Mouse (Mus musculus): ENCODE data around the gene Gm28048. TPM values are rescaled to one million over a fixed set of nuclear protein-coding genes. Genes with fewer than 3 reads are reported as not detected.

Gm28048 gene
- polyA plus RNA-seq (2015; fragmentation: Nextera tagmentation; extraction: Ambion mirVana), result 14.0 and 18.8 TPM in 2 replicates

DNA sequence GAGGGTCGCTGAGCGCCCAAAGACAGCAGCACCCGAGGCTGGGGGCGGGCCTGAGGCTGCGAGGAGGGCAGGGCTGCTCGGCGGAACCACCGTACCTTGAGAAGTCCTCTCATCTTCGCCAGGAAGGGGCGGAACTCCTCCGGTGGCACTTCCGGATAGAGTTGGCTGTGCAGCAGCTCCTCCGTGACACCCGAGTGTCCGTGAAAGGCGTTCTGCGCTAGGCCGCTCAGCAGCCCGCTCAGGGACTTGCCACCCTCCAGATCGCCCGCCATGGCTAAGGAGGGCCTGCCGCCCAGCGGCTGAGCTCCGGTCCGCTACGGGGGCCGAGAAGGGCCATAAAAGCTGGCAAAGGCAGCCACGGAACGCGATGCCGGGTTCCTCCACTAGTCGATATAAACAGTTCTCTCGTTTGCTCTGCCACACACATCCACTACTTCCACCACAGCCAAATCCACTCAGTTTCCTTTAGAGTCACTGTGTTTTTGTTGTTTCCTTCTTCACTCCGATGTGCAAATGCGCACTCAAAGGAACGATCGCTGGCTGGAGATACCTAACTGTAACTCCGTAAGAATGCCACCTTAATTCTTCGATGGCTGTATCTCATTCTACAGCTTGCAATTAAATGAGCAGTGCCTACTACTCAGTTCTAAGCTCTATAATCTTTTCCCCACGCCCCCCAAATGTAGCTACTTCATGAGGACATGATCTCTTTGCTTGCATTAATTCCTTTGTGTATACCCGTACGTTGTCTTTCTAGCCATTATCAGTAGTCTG is at the start of gene Gm28048, which contains the start of gene Commd1:
Gene Gm28048, minus strand, starts transcription at position 107 of the 774 bp plus-strand sequence.
Gene Commd1, minus strand, starts transcription at position 399 of the 774 bp plus-strand sequence.
- peak within 1 kb of the TSS; percentile 69 for H3K4me3 ChIP-seq (ENCODE audit: low read depth, low read length)
- ATAC-seq (ENCODE audit: low FRiP score, low TSS enrichment) (peak; percentile 94), DNase-seq (ENCODE audit: low spot score) (peak; percentile 95)
- peak within 1 kb of the TSS; percentile 99 for H3K27ac ChIP-seq (replicated peaks)
- H3K9ac ChIP-seq (ENCODE audit: low read length), result peak within 1 kb of the TSS; percentile 80
- H3K4me1 ChIP-seq (replicated peaks; ENCODE audit: control insufficient read depth, insufficient read depth), result peaks cover 4% of the 10 kb centered on the region
- H3K27me3 ChIP-seq (ENCODE audit: control insufficient read depth, insufficient read depth, low read length), result no peaks in the 10 kb centered on the region
- 2% methylated on average over 42 of the region's 42 CpGs for WGBS
- TF ChIP-seq CTCF (IDR thresholded peaks at IDR 0.05; ENCODE audit: low read depth), result peak; percentile 78
- TF ChIP-seq EP300 (optimal IDR thresholded peaks at IDR 0.05), result peak; percentile 56
- H3K9me3 ChIP-seq (ENCODE audit: control insufficient read depth, low read length), result no peaks in the 10 kb centered on the region
- peak within 1 kb of the TSS; percentile 82 for H3K4me2 ChIP-seq (replicated peaks; ENCODE audit: low read depth)
- 0 out of 2 replicates have a peak, but pooled peaks cover 7% of the 10 kb centered on the region for H3K36me3 ChIP-seq (ENCODE audit: control insufficient read depth, insufficient read depth, low read length)

DNA sequence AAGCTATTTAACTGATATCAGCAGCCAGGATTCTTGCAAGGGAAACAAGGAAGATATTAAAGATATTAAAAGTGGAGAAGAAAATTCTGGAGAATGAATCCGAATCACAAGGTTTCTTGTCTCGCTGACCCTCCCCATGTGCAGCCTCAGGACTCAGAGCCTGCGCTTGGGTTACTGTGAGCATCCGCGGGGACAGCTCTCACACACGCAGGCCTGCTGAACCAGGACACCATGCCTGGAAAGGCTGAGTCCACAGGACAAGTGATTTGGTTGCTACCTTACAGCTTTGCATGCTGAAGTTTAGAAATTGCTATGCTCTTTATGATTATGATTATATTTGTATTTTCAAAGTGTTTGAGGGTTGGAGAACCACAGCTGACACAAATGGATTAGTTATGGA is 47.5 kb upstream of the Gm28048 start:
- H3K36me3 ChIP-seq (ENCODE audit: control insufficient read depth, insufficient read depth, low read length), result no peaks in the 10 kb centered on the region
- TF ChIP-seq EP300 (optimal IDR thresholded peaks at IDR 0.05) (no peak), CTCF (IDR thresholded peaks at IDR 0.05; ENCODE audit: low read depth) (no peak)
- no peak overlapping the region for H3K4me3 ChIP-seq (ENCODE audit: low read depth, low read length)
- H3K4me2 ChIP-seq (replicated peaks; ENCODE audit: low read depth), result no peak overlapping the region
- H3K9me3 ChIP-seq (ENCODE audit: control insufficient read depth, low read length), result no peaks in the 10 kb centered on the region
- ATAC-seq (ENCODE audit: low FRiP score, low TSS enrichment), result no peak
- no peak overlapping the region for H3K27ac ChIP-seq (replicated peaks)
- H3K4me1 ChIP-seq (replicated peaks; ENCODE audit: control insufficient read depth, insufficient read depth), result no peaks in the 10 kb centered on the region
- WGBS, result 61% methylated on average over 6 of the region's 6 CpGs
- DNase-seq (ENCODE audit: low spot score), result no peak
- no peak overlapping the region for H3K9ac ChIP-seq (ENCODE audit: low read length)
- no peaks in the 10 kb centered on the region for H3K27me3 ChIP-seq (ENCODE audit: control insufficient read depth, insufficient read depth, low read length)

DNA sequence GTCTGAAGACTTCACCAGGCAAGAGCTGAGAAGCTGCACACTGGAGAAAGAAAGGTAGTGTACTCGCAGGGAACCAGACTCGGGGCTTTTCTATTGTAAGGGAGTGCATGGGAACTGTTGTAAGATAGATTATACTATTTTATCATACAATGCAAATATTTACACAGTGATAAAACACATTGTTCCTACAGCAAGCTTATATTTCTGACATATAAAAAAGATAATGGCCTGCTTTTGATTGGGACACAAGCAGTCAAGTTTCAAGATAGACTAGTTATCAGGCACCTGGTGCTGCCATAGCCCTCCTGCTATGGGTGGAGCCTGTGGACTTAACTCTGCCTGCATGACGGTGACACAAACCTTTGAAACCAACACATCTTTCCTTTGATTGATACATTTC is 47.1 kb upstream of the Gm28048 start:
- no peak overlapping the region for H3K27ac ChIP-seq (replicated peaks)
- 26% methylated on average over 3 of the region's 3 CpGs for whole genome bisulfite sequencing
- H3K36me3 ChIP-seq (ENCODE audit: control insufficient read depth, insufficient read depth, low read length), result no peaks in the 10 kb centered on the region
- DNase-seq (ENCODE audit: low spot score), result no peak
- no peaks in the 10 kb centered on the region for H3K4me1 ChIP-seq (replicated peaks; ENCODE audit: control insufficient read depth, insufficient read depth)
- H3K9ac ChIP-seq (ENCODE audit: low read length), result no peak overlapping the region
- no peak for TF ChIP-seq CTCF (IDR thresholded peaks at IDR 0.05; ENCODE audit: low read depth)
- TF ChIP-seq EP300 (optimal IDR thresholded peaks at IDR 0.05), result no peak
- no peaks in the 10 kb centered on the region for H3K27me3 ChIP-seq (ENCODE audit: control insufficient read depth, insufficient read depth, low read length)
- ATAC-seq (ENCODE audit: low FRiP score, low TSS enrichment), result no peak
- H3K4me3 ChIP-seq (ENCODE audit: low read depth, low read length), result no peak overlapping the region
- H3K4me2 ChIP-seq (replicated peaks; ENCODE audit: low read depth), result no peak overlapping the region
- no peaks in the 10 kb centered on the region for H3K9me3 ChIP-seq (ENCODE audit: control insufficient read depth, low read length)

DNA sequence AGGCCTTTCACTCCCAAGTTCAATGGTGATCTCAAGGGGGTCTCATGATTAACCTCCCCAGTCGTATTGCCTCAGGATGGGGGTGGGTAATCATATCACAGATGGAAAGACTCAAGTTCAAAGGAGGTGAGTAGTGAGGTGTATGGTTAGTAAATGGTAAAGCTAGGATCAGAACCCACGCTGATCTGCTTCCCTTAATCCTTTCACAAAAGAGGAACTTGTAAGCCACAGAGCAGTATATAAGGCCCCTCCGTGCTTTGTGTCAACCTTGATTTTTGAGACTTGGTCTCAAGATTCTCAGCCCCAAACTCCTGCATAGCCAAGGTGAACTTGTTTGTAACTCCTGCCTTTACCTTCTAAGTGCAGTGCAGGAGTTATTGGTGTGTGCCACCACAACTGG is 42.3 kb upstream of the Gm28048 start:
- Histone ChIP-seq H3K36me3 (ENCODE audit: control insufficient read depth, insufficient read depth, low read length) (no peaks in the 10 kb centered on the region), H3K4me2 (replicated peaks; ENCODE audit: low read depth) (no peak overlapping the region), H3K27me3 (ENCODE audit: control insufficient read depth, insufficient read depth, low read length) (no peaks in the 10 kb centered on the region), H3K27ac (replicated peaks) (no peak overlapping the region), H3K9me3 (ENCODE audit: control insufficient read depth, low read length) (no peaks in the 10 kb centered on the region), H3K4me3 (ENCODE audit: low read depth, low read length) (no peak overlapping the region), H3K4me1 (replicated peaks; ENCODE audit: control insufficient read depth, insufficient read depth) (no peaks in the 10 kb centered on the region), H3K9ac (ENCODE audit: low read length) (no peak overlapping the region)
- DNase-seq (ENCODE audit: low spot score), result no peak
- no peak for ATAC-seq (ENCODE audit: low FRiP score, low TSS enrichment)
- WGBS, result 73% methylated on average over 3 of the region's 3 CpGs
- TF ChIP-seq CTCF (IDR thresholded peaks at IDR 0.05; ENCODE audit: low read depth), result no peak

DNA sequence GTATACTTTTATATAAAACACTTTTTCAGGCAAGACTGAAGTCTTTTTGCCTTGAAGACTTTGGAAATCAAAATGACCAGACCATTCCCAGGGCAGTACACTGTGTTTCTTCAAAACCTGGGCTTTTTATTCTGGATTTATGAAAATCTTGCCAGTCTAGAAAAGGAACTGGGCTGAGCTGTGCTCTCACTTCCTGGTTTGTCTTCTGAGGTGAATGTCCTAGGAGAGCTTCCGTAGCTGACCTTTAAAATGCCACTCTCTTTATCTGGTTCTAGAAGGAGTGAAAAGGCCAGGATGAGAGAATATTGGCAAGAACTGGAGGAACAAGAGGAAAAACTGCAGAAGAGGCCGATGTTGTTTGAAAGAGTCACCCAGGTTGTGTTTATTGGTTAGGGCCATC is 41.3 kb upstream of the Gm28048 start:
- WGBS, result 91% methylated on average over 2 of the region's 2 CpGs
- Histone ChIP-seq H3K9ac (ENCODE audit: low read length) (no peak overlapping the region), H3K4me3 (ENCODE audit: low read depth, low read length) (no peak overlapping the region), H3K4me1 (replicated peaks; ENCODE audit: control insufficient read depth, insufficient read depth) (no peaks in the 10 kb centered on the region), H3K36me3 (ENCODE audit: control insufficient read depth, insufficient read depth, low read length) (no peaks in the 10 kb centered on the region), H3K27ac (replicated peaks) (no peak overlapping the region), H3K27me3 (ENCODE audit: control insufficient read depth, insufficient read depth, low read length) (no peaks in the 10 kb centered on the region), H3K4me2 (replicated peaks; ENCODE audit: low read depth) (no peak overlapping the region), H3K9me3 (ENCODE audit: control insufficient read depth, low read length) (no peaks in the 10 kb centered on the region)
- DNase-seq (ENCODE audit: low spot score) (no peak), ATAC-seq (ENCODE audit: low FRiP score, low TSS enrichment) (no peak)
- TF ChIP-seq EP300 (optimal IDR thresholded peaks at IDR 0.05) (no peak), CTCF (IDR thresholded peaks at IDR 0.05; ENCODE audit: low read depth) (no peak)

DNA sequence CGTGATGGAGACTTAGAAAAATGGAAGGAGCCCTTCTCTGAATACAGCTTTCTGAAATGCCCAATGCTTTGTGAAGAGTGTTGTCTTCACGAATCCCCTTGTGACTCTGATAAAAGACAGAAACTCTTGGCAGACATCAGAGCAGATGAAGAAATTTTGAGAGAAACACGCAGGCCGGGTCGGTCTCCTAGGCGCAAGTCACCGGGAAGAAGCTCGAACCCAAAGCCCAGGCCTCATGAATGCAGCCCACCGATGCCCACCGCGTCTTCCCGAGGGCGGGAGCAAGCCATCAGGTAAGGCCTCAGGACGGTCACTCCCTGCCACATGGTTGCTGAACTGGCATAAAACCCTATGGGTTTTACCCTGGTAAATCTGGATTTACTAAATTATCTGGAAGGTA is 39.0 kb upstream of the Gm28048 start:
- Histone ChIP-seq H3K36me3 (ENCODE audit: control insufficient read depth, insufficient read depth, low read length) (no peaks in the 10 kb centered on the region), H3K4me2 (replicated peaks; ENCODE audit: low read depth) (no peak overlapping the region), H3K4me3 (ENCODE audit: low read depth, low read length) (no peak overlapping the region), H3K9ac (ENCODE audit: low read length) (no peak overlapping the region), H3K9me3 (ENCODE audit: control insufficient read depth, low read length) (no peaks in the 10 kb centered on the region), H3K27ac (replicated peaks) (no peak overlapping the region), H3K27me3 (ENCODE audit: control insufficient read depth, insufficient read depth, low read length) (no peaks in the 10 kb centered on the region), H3K4me1 (replicated peaks; ENCODE audit: control insufficient read depth, insufficient read depth) (no peaks in the 10 kb centered on the region)
- ATAC-seq (ENCODE audit: low FRiP score, low TSS enrichment) (no peak), DNase-seq (ENCODE audit: low spot score) (no peak)
- TF ChIP-seq EP300 (optimal IDR thresholded peaks at IDR 0.05) (no peak), CTCF (IDR thresholded peaks at IDR 0.05; ENCODE audit: low read depth) (no peak)
- 92% methylated on average over 14 of the region's 14 CpGs for WGBS
